Mouse (Mus musculus): ENCODE measurements around the gene Med16. TPM values are rescaled to one million over a fixed set of nuclear protein-coding genes. Genes with fewer than 3 reads are reported as not detected.

Med16 gene
- total RNA-seq, 2 experiments from 2014 or later, result 55.4 to 61.9 TPM

- intact Hi-C loops (cut with DNase I), result loop anchor here (5.0 kb wide), 1 partner anchor 34 kb away; the partner anchor contains the start of gene Elane
- DNase-seq (ENCODE audit: extremely low spot score in 1 of 2, low spot score in 2 of 2), result no peak
Observed at GRCm38 (mm10) chr10:79920958-79921535, 12.3 kb upstream of the Med16 start, which contains the start of gene R3hdm4. R3hdm4 (minus strand) TSS chr10:79921208.

- intact Hi-C loops (cut with DNase I), result loop anchor here (5.0 kb wide), 1 partner anchor 33 kb away; the partner anchor contains the start of gene Elane
- no peak for DNase-seq (ENCODE audit: extremely low spot score in 1 of 2, low spot score in 2 of 2)
Observed at GRCm38 (mm10) chr10:79920056-79920890, 11.6 kb upstream of the Med16 start.

- DNase-seq (ENCODE audit: extremely low spot score in 1 of 2, low spot score in 2 of 2), result no peak
- intact Hi-C loops (cut with DNase I), result no loop called here
Observed at GRCm38 (mm10) chr10:79919251-79919849, 10.6 kb upstream of the Med16 start.

GRCm38 (mm10) chr10:79918231-79919078 lies 9.7 kb upstream of the Med16 start:
- no peak for DNase-seq (ENCODE audit: extremely low spot score in 1 of 2, low spot score in 2 of 2)
- intact Hi-C loops (cut with DNase I), result no loop called here

GRCm38 (mm10) chr10:79917532-79918100 lies 8.9 kb upstream of the Med16 start:
- intact Hi-C loops (cut with DNase I), result no loop called here
- no peak for DNase-seq (ENCODE audit: extremely low spot score in 1 of 2, low spot score in 2 of 2)

GRCm38 (mm10) chr10:79916808-79917531 lies 8.2 kb upstream of the Med16 start, which contains the start of gene Kiss1r:
Kiss1r (plus strand) TSS chr10:79916971.
- intact Hi-C loops (cut with DNase I), result no loop called here
- DNase-seq (ENCODE audit: extremely low spot score in 1 of 2, low spot score in 2 of 2), result peak; percentile 76 to 93

- no peak for DNase-seq (ENCODE audit: extremely low spot score in 1 of 2, low spot score in 2 of 2)
- intact Hi-C loops (cut with DNase I), result no loop called here
Observed at GRCm38 (mm10) chr10:79916081-79916480, 7.4 kb upstream of the Med16 start.

- intact Hi-C loops (cut with DNase I), result no loop called here
- DNase-seq (ENCODE audit: extremely low spot score in 1 of 2, low spot score in 2 of 2), result no peak
Observed at GRCm38 (mm10) chr10:79914948-79915596, 6.3 kb upstream of the Med16 start.

GRCm38 (mm10) chr10:79914131-79914947 lies 5.6 kb upstream of the Med16 start:
- intact Hi-C loops (cut with DNase I), result no loop called here

GRCm38 (mm10) chr10:79912412-79912811 lies 3.7 kb upstream of the Med16 start:
- DNase-seq (ENCODE audit: extremely low spot score in 1 of 2, low spot score in 2 of 2), result peak in 1 of 2 experiments; percentile 44
- intact Hi-C loops (cut with DNase I), result no loop called here

More at GRCm38 (mm10) chr10:79914131-79914947, 5.6 kb upstream of the Med16 start:
- DNase-seq (ENCODE audit: extremely low spot score in 1 of 2, low spot score in 2 of 2), result no peak

- DNase-seq (ENCODE audit: extremely low spot score in 1 of 2, low spot score in 2 of 2), result no peak
- intact Hi-C loops (cut with DNase I), result no loop called here
Observed at GRCm38 (mm10) chr10:79910556-79910955, 1.8 kb upstream of the Med16 start, which contains the start of gene Gm26602. Gm26602 (plus strand) TSS chr10:79910856.

- intact Hi-C loops (cut with DNase I), result no loop called here
- peak in 1 of 2 experiments; percentile 72 for DNase-seq (ENCODE audit: extremely low spot score in 1 of 2, low spot score in 2 of 2)
Observed at GRCm38 (mm10) chr10:79909092-79909922, 584 bp upstream of the Med16 start.

- intact Hi-C loops (cut with DNase I), result no loop called here
- no peak for DNase-seq (ENCODE audit: extremely low spot score in 1 of 2, low spot score in 2 of 2)
Observed at GRCm38 (mm10) chr10:79907415-79907814, 1.3 kb downstream of the Med16 start.

GRCm38 (mm10) chr10:79906712-79907111 lies 2.0 kb downstream of the Med16 start:
- DNase-seq (ENCODE audit: extremely low spot score in 1 of 2, low spot score in 2 of 2), result no peak
- intact Hi-C loops (cut with DNase I), result no loop called here

GRCm38 (mm10) chr10:79900951-79901410 lies 7.7 kb downstream of the Med16 start:
- intact Hi-C loops (cut with DNase I), result no loop called here
- DNase-seq (ENCODE audit: extremely low spot score in 1 of 2, low spot score in 2 of 2), result no peak
